Mouse (Mus musculus) liver, embryonic 18 days (tissue): ENCODE measurements around the gene Rnf138rt1. TPM values are rescaled to one million over a fixed set of nuclear protein-coding genes. Genes with fewer than 3 reads are reported as not detected.

Source experiments
- polyA plus RNA-seq: library from polyadenylated mRNA; depleted of rRNA; stranded (reverse); fragments of >200 nt; gene quantifications from 2 replicates; pipeline ENCODE4 v1.2.3, GENCODE M21; 2012; rRNA removed

The Rnf138rt1 gene
- 0.03 TPM in 1 of 2 replicates, not detected in the other for polyA plus RNA-seq

GRCm38 (mm10) chrX:163760617-163761434, at the start of gene Rnf138rt1:
Gene Rnf138rt1, minus strand, starts transcription at chrX:163761329.

Other genes with a start within 250 kb of the Rnf138rt1 start
- gene Grpr, start 211.7 kb downstream of the Rnf138rt1 start, polyA plus RNA-seq, result not detected in 2 replicates
- 2.7 and 3.0 TPM in 2 replicates for gene Ap1s2, start 147.7 kb upstream of the Rnf138rt1 start, polyA plus RNA-seq
- 7.9 and 8.3 TPM in 2 replicates for gene Zrsr2, start 197.3 kb upstream of the Rnf138rt1 start, polyA plus RNA-seq